Mouse (Mus musculus): ENCODE data around the gene Elovl1. TPM values are rescaled to one million over a fixed set of nuclear protein-coding genes. Genes with fewer than 3 reads are reported as not detected.

Elovl1 gene
- 52.2 and 57.1 TPM in 2 replicates for polyA plus RNA-seq (2016; fragmentation: Nextera tagmentation; extraction: Ambion mirVana)

DNA sequence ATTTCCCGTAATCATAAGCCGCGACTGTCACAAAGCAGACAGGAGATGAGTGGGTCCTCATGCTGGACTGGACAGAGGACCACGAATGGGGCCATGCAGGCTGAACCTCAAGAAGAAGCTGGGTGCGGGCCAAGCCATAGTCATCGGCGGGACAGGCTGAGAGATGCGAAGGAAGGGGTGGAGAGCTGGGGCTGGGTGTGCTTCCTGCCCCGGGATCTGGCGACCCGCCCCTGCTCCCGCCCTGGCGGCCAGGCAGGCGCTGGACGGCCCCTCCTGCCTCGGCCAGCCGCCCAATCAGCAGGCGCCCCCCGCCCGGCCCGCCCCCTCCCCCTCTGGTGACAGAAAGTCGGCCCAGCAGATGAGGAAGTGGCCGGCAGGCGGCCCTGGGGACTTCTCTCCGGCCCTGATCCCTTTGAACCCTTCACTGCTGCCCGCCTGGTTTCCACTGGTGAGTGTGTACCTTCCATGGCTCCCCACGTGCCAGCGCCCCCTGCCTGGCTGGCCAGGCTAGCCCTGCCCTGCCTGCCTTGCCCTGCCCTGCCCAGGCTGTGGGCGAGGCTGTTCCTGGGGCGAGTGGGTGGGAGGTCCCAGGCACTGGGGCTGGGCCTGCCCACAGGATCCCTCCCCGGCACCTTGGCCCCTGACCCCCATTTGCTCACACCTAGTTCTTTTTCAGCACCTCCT is at the start of gene Elovl1:
Gene Elovl1 (plus strand): TSS at position 326 of the 684 bp plus-strand sequence.
- WGBS, result 0% methylated on average over 28 of the region's 31 CpGs
- Histone ChIP-seq H3K4me1 (replicated peaks) (peaks cover 32% of the 10 kb centered on the region), H3K4me2 (peak within 1 kb of the TSS; percentile 90), H3K9ac (peak within 1 kb of the TSS; percentile 76), H3K27me3 (replicated peaks) (no peaks in the 10 kb centered on the region), H3K36me3 (peaks cover 40% of the 10 kb centered on the region), H3K9me3 (replicated peaks) (no peaks in the 10 kb centered on the region), H3K27ac (ENCODE audit: poor library complexity, severe bottlenecking) (peak within 1 kb of the TSS; percentile 89), H3K4me3 (peak within 1 kb of the TSS; percentile 74)
- ATAC-seq (ENCODE audit: insufficient number of reproducible peaks, low FRiP score), result peak; percentile 97

DNA sequence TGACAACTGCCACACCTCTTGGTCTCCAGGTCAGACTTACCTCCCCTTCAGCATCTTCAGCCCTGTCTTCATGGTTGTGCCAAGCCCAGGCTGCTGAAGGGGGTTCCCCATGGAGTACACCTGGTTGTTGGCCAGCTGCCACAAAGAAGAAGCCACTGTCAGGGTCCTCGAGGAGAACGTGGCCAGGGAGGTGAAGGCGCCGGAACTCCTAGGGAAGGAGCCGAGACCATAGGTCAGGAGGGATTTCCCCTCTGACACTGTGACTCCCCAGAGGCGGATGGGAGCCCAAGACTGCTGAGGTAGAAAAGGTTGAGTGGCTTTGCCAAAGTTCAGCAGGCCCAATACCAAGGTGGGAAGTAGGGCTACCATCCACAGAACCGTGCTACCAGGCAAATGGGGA is 44.6 kb upstream of the Elovl1 start:
- ATAC-seq (ENCODE audit: insufficient number of reproducible peaks, low FRiP score), result no peak
- peaks cover 95% of the 10 kb centered on the region for H3K36me3 ChIP-seq
- no peak overlapping the region for H3K9ac ChIP-seq
- no peak overlapping the region for H3K27ac ChIP-seq (ENCODE audit: poor library complexity, severe bottlenecking)
- H3K4me2 ChIP-seq, result no peak overlapping the region
- no peaks in the 10 kb centered on the region for H3K27me3 ChIP-seq (replicated peaks)
- no peaks in the 10 kb centered on the region for H3K4me1 ChIP-seq (replicated peaks)
- 95% methylated on average over 7 of the region's 7 CpGs for WGBS
- no peaks in the 10 kb centered on the region for H3K9me3 ChIP-seq (replicated peaks)
- H3K4me3 ChIP-seq, result no peak overlapping the region

DNA sequence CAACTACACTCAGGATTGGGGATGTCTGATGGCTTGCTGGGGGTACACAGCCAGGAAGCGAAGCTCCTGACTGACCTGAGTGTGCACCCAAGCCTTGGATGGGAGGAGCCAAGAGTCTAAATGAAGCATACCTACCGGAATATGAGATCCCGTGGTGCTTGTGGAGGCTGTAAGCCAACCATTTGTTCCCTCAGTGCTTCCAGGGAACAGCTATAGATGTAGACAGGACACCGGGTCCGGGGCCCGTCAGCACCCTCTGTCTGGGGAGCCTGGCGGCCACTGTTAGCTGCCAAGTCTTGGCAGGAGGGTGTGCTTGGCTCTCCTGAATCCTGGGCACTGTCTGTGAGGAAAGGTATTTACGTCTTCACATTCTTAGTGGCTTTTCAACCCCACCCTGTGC is 40.6 kb upstream of the Elovl1 start:
- Histone ChIP-seq H3K27ac (ENCODE audit: poor library complexity, severe bottlenecking) (no peak overlapping the region), H3K4me1 (replicated peaks) (no peaks in the 10 kb centered on the region), H3K9ac (no peak overlapping the region), H3K4me3 (no peak overlapping the region), H3K36me3 (peaks cover 100% of the 10 kb centered on the region), H3K9me3 (replicated peaks) (no peaks in the 10 kb centered on the region), H3K27me3 (replicated peaks) (no peaks in the 10 kb centered on the region), H3K4me2 (no peak overlapping the region)
- WGBS, result 92% methylated on average over 8 of the region's 8 CpGs
- ATAC-seq (ENCODE audit: insufficient number of reproducible peaks, low FRiP score), result no peak

GRCm38 (mm10) chr4:118390146-118390545 is 37.7 kb upstream of the Elovl1 start:
- no peak overlapping the region for H3K27ac ChIP-seq (ENCODE audit: poor library complexity, severe bottlenecking)
- H3K4me1 ChIP-seq (replicated peaks), result peaks cover 16% of the 10 kb centered on the region
- H3K4me3 ChIP-seq, result no peak overlapping the region
- H3K9ac ChIP-seq, result no peak overlapping the region
- WGBS, result 92% methylated on average over 11 of the region's 11 CpGs
- H3K9me3 ChIP-seq (replicated peaks), result no peaks in the 10 kb centered on the region
- no peak for ATAC-seq (ENCODE audit: insufficient number of reproducible peaks, low FRiP score)
- peaks cover 91% of the 10 kb centered on the region for H3K36me3 ChIP-seq
- no peak overlapping the region for H3K4me2 ChIP-seq
- no peaks in the 10 kb centered on the region for H3K27me3 ChIP-seq (replicated peaks)

GRCm38 (mm10) chr4:118394505-118394904 is 33.4 kb upstream of the Elovl1 start:
- WGBS, result 42% methylated on average over 6 of the region's 6 CpGs
- peaks cover 18% of the 10 kb centered on the region for H3K4me1 ChIP-seq (replicated peaks)
- no peak overlapping the region for H3K4me3 ChIP-seq
- no peak overlapping the region for H3K9ac ChIP-seq
- H3K27ac ChIP-seq (ENCODE audit: poor library complexity, severe bottlenecking), result peak overlapping the region; percentile 76
- peak; percentile 49; the same call in 1 of the 2 replicates for ATAC-seq (ENCODE audit: insufficient number of reproducible peaks, low FRiP score)
- H3K9me3 ChIP-seq (replicated peaks), result no peaks in the 10 kb centered on the region
- H3K4me2 ChIP-seq, result no peak overlapping the region
- H3K36me3 ChIP-seq, result peaks cover 86% of the 10 kb centered on the region
- H3K27me3 ChIP-seq (replicated peaks), result no peaks in the 10 kb centered on the region

- Histone ChIP-seq H3K4me3 (no peak overlapping the region), H3K4me1 (replicated peaks) (peaks cover 18% of the 10 kb centered on the region), H3K36me3 (peaks cover 84% of the 10 kb centered on the region), H3K9me3 (replicated peaks) (no peaks in the 10 kb centered on the region), H3K9ac (no peak overlapping the region), H3K4me2 (no peak overlapping the region), H3K27ac (ENCODE audit: poor library complexity, severe bottlenecking) (peak overlapping the region; percentile 76; the same call in 1 of the 2 replicates), H3K27me3 (replicated peaks) (no peaks in the 10 kb centered on the region)
- 46% methylated on average over 4 of the region's 4 CpGs for WGBS
- ATAC-seq (ENCODE audit: insufficient number of reproducible peaks, low FRiP score), result no peak
These were observed 32.6 kb upstream of the Elovl1 start for GRCm38 (mm10) chr4:118395289-118395688.

GRCm38 (mm10) chr4:118396433-118396832 is 31.5 kb upstream of the Elovl1 start:
- H3K36me3 ChIP-seq, result peaks cover 82% of the 10 kb centered on the region
- H3K9ac ChIP-seq, result no peak overlapping the region
- 71% methylated on average over 3 of the region's 3 CpGs for WGBS
- no peaks in the 10 kb centered on the region for H3K27me3 ChIP-seq (replicated peaks)
- no peaks in the 10 kb centered on the region for H3K9me3 ChIP-seq (replicated peaks)
- ATAC-seq (ENCODE audit: insufficient number of reproducible peaks, low FRiP score), result no peak
- no peak overlapping the region for H3K4me3 ChIP-seq
- peaks cover 18% of the 10 kb centered on the region for H3K4me1 ChIP-seq (replicated peaks)
- H3K4me2 ChIP-seq, result no peak overlapping the region
- H3K27ac ChIP-seq (ENCODE audit: poor library complexity, severe bottlenecking), result no peak overlapping the region

DNA sequence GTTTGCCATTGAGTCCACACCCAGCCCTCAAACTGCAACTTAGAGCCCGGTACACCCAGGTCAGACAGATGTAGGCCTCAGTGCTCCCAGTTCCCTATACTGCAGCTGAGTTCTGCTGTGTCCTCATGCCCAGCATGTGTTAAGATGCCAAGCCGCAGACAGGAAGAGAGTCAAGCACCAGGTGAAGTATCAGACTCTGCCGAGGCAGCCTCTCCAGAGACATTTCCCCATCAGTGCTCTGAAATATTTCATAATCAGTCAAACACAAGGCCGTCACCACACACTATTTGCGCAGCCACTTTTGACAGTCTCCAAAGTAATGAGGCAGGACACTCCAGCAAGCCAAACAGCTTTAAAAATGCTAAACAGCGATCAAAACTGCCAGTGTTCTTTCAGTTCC is 29.5 kb upstream of the Elovl1 start:
- no peak overlapping the region for H3K9ac ChIP-seq
- no peak for ATAC-seq (ENCODE audit: insufficient number of reproducible peaks, low FRiP score)
- no peak overlapping the region for H3K27ac ChIP-seq (ENCODE audit: poor library complexity, severe bottlenecking)
- peaks cover 22% of the 10 kb centered on the region for H3K4me1 ChIP-seq (replicated peaks)
- H3K4me2 ChIP-seq, result no peak overlapping the region
- no peak overlapping the region for H3K4me3 ChIP-seq
- WGBS, result 88% methylated on average over 6 of the region's 6 CpGs
- H3K36me3 ChIP-seq, result peaks cover 81% of the 10 kb centered on the region
- H3K27me3 ChIP-seq (replicated peaks), result no peaks in the 10 kb centered on the region
- no peaks in the 10 kb centered on the region for H3K9me3 ChIP-seq (replicated peaks)

- Histone ChIP-seq H3K4me2 (no peak overlapping the region), H3K4me1 (replicated peaks) (0 out of 2 replicates have a peak, but pooled peaks cover 5% of the 10 kb centered on the region), H3K9me3 (replicated peaks) (no peaks in the 10 kb centered on the region), H3K36me3 (peaks cover 80% of the 10 kb centered on the region), H3K9ac (no peak overlapping the region), H3K4me3 (no peak overlapping the region), H3K27ac (ENCODE audit: poor library complexity, severe bottlenecking) (no peak overlapping the region), H3K27me3 (replicated peaks) (no peaks in the 10 kb centered on the region)
- ATAC-seq (ENCODE audit: insufficient number of reproducible peaks, low FRiP score), result no peak
- WGBS, result 91% methylated on average over 3 of the region's 3 CpGs
These were observed 26.5 kb upstream of the Elovl1 start for GRCm38 (mm10) chr4:118401421-118401820.

GRCm38 (mm10) chr4:118401918-118402317 is 26.0 kb upstream of the Elovl1 start:
- Histone ChIP-seq H3K27me3 (replicated peaks) (no peaks in the 10 kb centered on the region), H3K9ac (no peak overlapping the region), H3K36me3 (peaks cover 76% of the 10 kb centered on the region), H3K9me3 (replicated peaks) (no peaks in the 10 kb centered on the region), H3K4me3 (no peak overlapping the region), H3K4me2 (no peak overlapping the region), H3K27ac (ENCODE audit: poor library complexity, severe bottlenecking) (no peak overlapping the region), H3K4me1 (replicated peaks) (0 out of 2 replicates have a peak, but pooled peaks cover 5% of the 10 kb centered on the region)
- no peak for ATAC-seq (ENCODE audit: insufficient number of reproducible peaks, low FRiP score)
- 60% methylated on average over 5 of the region's 5 CpGs for WGBS

GRCm38 (mm10) chr4:118402701-118403100 is 25.2 kb upstream of the Elovl1 start:
- Histone ChIP-seq H3K4me2 (no peak overlapping the region), H3K9ac (no peak overlapping the region), H3K27ac (ENCODE audit: poor library complexity, severe bottlenecking) (no peak overlapping the region), H3K4me3 (no peak overlapping the region), H3K4me1 (replicated peaks) (0 out of 2 replicates have a peak, but pooled peaks cover 5% of the 10 kb centered on the region), H3K27me3 (replicated peaks) (no peaks in the 10 kb centered on the region), H3K9me3 (replicated peaks) (no peaks in the 10 kb centered on the region), H3K36me3 (peaks cover 68% of the 10 kb centered on the region)
- 92% methylated on average over 12 of the region's 12 CpGs for WGBS
- no peak for ATAC-seq (ENCODE audit: insufficient number of reproducible peaks, low FRiP score)

All from heart, embryonic 12.5 days (tissue).